Mouse (Mus musculus): ENCODE measurements at regions not wholly inside any gene's neighbourhood (a gene's known extent, or its start where the extent isn't known, plus 50 kb on each side); places are given as distances from the start of the nearest gene placed in this dataset.

- DNase-seq, result no peak
- intact Hi-C loops (cut with DNase I; ENCODE audit: low total_unique reads), result no loop called here
These were observed 380.3 kb downstream of the Tns1 start for GRCm38 (mm10) chr1:73743737-73744554.

GRCm38 (mm10) chr1:73737083-73737482, 387.2 kb downstream of the Tns1 start:
- DNase-seq, result peak; percentile 44
- intact Hi-C loops (cut with DNase I; ENCODE audit: low total_unique reads), result no loop called here

- intact Hi-C loops (cut with DNase I; ENCODE audit: low total_unique reads), result no loop called here
- DNase-seq, result no peak
These were observed 395.9 kb downstream of the Tns1 start for GRCm38 (mm10) chr1:73728377-73728776.

GRCm38 (mm10) chr1:73727781-73728180, 396.5 kb downstream of the Tns1 start:
- DNase-seq, result no peak
- intact Hi-C loops (cut with DNase I; ENCODE audit: low total_unique reads), result no loop called here

GRCm38 (mm10) chr1:73726658-73727057, 397.6 kb downstream of the Tns1 start:
- intact Hi-C loops (cut with DNase I; ENCODE audit: low total_unique reads), result no loop called here
- no peak for DNase-seq

- DNase-seq, result no peak
- intact Hi-C loops (cut with DNase I; ENCODE audit: low total_unique reads), result no loop called here
These were observed 398.8 kb downstream of the Tns1 start for GRCm38 (mm10) chr1:73725486-73725885.

GRCm38 (mm10) chr1:73724551-73724950, 399.7 kb downstream of the Tns1 start:
- DNase-seq, result no peak
- intact Hi-C loops (cut with DNase I; ENCODE audit: low total_unique reads), result no loop called here

- intact Hi-C loops (cut with DNase I; ENCODE audit: low total_unique reads), result no loop called here
- no peak for DNase-seq
These were observed 402.6 kb downstream of the Tns1 start for GRCm38 (mm10) chr1:73721486-73722225.

GRCm38 (mm10) chr1:73718421-73718820, 405.8 kb downstream of the Tns1 start:
- intact Hi-C loops (cut with DNase I; ENCODE audit: low total_unique reads), result no loop called here

GRCm38 (mm10) chr1:73717401-73717800, 406.8 kb downstream of the Tns1 start:
- intact Hi-C loops (cut with DNase I; ENCODE audit: low total_unique reads), result no loop called here
- peak; percentile 48 for DNase-seq

More at GRCm38 (mm10) chr1:73718421-73718820, 405.8 kb downstream of the Tns1 start:
- no peak for DNase-seq

- intact Hi-C loops (cut with DNase I; ENCODE audit: low total_unique reads), result no loop called here
- no peak for DNase-seq
These were observed 407.3 kb downstream of the Tns1 start for GRCm38 (mm10) chr1:73716901-73717300.

GRCm38 (mm10) chr1:73715571-73715970, 408.7 kb downstream of the Tns1 start:
- intact Hi-C loops (cut with DNase I; ENCODE audit: low total_unique reads), result no loop called here
- no peak for DNase-seq

GRCm38 (mm10) chr1:73702428-73702842, 421.8 kb downstream of the Tns1 start:
- intact Hi-C loops (cut with DNase I; ENCODE audit: low total_unique reads), result no loop called here
- DNase-seq, result no peak

GRCm38 (mm10) chr1:73693537-73693936, 430.7 kb downstream of the Tns1 start:
- no peak for DNase-seq
- intact Hi-C loops (cut with DNase I; ENCODE audit: low total_unique reads), result no loop called here

- intact Hi-C loops (cut with DNase I; ENCODE audit: low total_unique reads), result no loop called here
- no peak for DNase-seq
These were observed 438.5 kb downstream of the Tns1 start for GRCm38 (mm10) chr1:73685734-73686133.

- DNase-seq, result no peak
- intact Hi-C loops (cut with DNase I; ENCODE audit: low total_unique reads), result no loop called here
These were observed 439.2 kb downstream of the Tns1 start for GRCm38 (mm10) chr1:73685066-73685465.

GRCm38 (mm10) chr1:73684166-73684565, 440.1 kb downstream of the Tns1 start:
- intact Hi-C loops (cut with DNase I; ENCODE audit: low total_unique reads), result no loop called here

GRCm38 (mm10) chr1:73683132-73683888, 440.9 kb downstream of the Tns1 start:
- no peak for DNase-seq
- intact Hi-C loops (cut with DNase I; ENCODE audit: low total_unique reads), result no loop called here

More at GRCm38 (mm10) chr1:73684166-73684565, 440.1 kb downstream of the Tns1 start:
- DNase-seq, result no peak

- intact Hi-C loops (cut with DNase I; ENCODE audit: low total_unique reads), result no loop called here
- DNase-seq, result no peak
These were observed 442.6 kb downstream of the Tns1 start for GRCm38 (mm10) chr1:73681697-73682096.

GRCm38 (mm10) chr1:73680829-73681228, 443.4 kb downstream of the Tns1 start:
- no peak for DNase-seq
- intact Hi-C loops (cut with DNase I; ENCODE audit: low total_unique reads), result no loop called here
